In genomic region chr6:120039256-120039563, GRCm38 (mm10) we compare ENCODE assay signal across 8 mouse cellular contexts. TPM values are rescaled to one million over a fixed set of nuclear protein-coding genes. Genes with fewer than 3 reads are reported as not detected.
DNase-seq lines count a peak whose midpoint lies in the region; ATAC-seq lines count a peak whose summit lies in the region.

No protein-coding gene starts in this region.

- DNase-seq in urinary bladder, postnatal 25 days (ENCODE audit: low spot score): peak; percentile 23
- DNase-seq in urinary bladder, postnatal 4 days (ENCODE audit: low spot score in 2 of 2): no peak
- DNase-seq in cerebellum, postnatal 14 days: peak; percentile 39 to 41
- peak; percentile 32 for DNase-seq in gastrocnemius, postnatal 14 days
- DNase-seq in kidney, adult 18-20 months: peak; percentile 35
- DNase-seq in spleen, adult 18-20 months: peak; percentile 16 to 44
- no peak for DNase-seq in layer of hippocampus, adult 11-12 months (ENCODE audit: low spot score)

- H3K4me1 ChIP-seq in lung, embryonic 15.5 days: peaks cover 13% of the 10 kb centered on the region

- H3K4me2 ChIP-seq in lung, embryonic 15.5 days: peak overlapping the region; percentile 89

- H3K4me3 ChIP-seq in lung, embryonic 15.5 days: peak overlapping the region; percentile 68

- intact Hi-C loops in gastrocnemius, postnatal 14 days (cut with DNase I; ENCODE audit: low total_unique reads): loop anchor here (10.0 kb wide), 1 partner anchor 156 kb away; no protein-coding TSS in a partner anchor

- H3K36me3 ChIP-seq in lung, embryonic 15.5 days: no peaks in the 10 kb centered on the region

- no peak for ATAC-seq in lung, embryonic 15.5 days (ENCODE audit: borderline replicate concordance, extremely low read depth, low FRiP score, low TSS enrichment)

- H3K9ac ChIP-seq in lung, embryonic 15.5 days: peak overlapping the region; percentile 28

- H3K27me3 ChIP-seq in lung, embryonic 15.5 days: no peaks in the 10 kb centered on the region

- no peaks in the 10 kb centered on the region for H3K9me3 ChIP-seq in lung, embryonic 15.5 days

- peak overlapping the region; percentile 88 for H3K27ac ChIP-seq in lung, embryonic 15.5 days

- WGBS in lung, embryonic 15.5 days: 3% methylated on average over 9 of the region's 9 CpGs

RNA-seq across cellular contexts. Expression of gene Wnk1, which starts 0.7 kb away (rescaled TPM):
- total RNA-seq in gastrocnemius, postnatal 14 days (2021): 100 to 1,000 TPM; 271 TPM
- 45.4 and 52.0 TPM in 2 replicates for polyA plus RNA-seq in lung, embryonic 15.5 days (2015; fragmentation: Nextera tagmentation; extraction: Ambion mirVana)

RNA-seq across cellular contexts. Expression of gene Ninj2, which starts 53.9 kb away (rescaled TPM):
- total RNA-seq in gastrocnemius, postnatal 14 days (2021): not detected
- 0.26 and 0.62 TPM in 2 replicates for polyA plus RNA-seq in lung, embryonic 15.5 days (2015; fragmentation: Nextera tagmentation; extraction: Ambion mirVana)

Comparison
In these comparisons a context has a peak if more than half of its experiments do, and no peak if none do; other contexts are left out.
1. DNase-seq: peak in urinary bladder, postnatal 25 days (single experiment), cerebellum, postnatal 14 days (2 of 2), gastrocnemius, postnatal 14 days (single experiment), kidney, adult 18-20 months (single experiment) and spleen, adult 18-20 months (2 of 2); none in urinary bladder, postnatal 4 days (0 of 2) and layer of hippocampus, adult 11-12 months (single experiment).